Mouse (Mus musculus) brain, adult 2 months (tissue): Measurements from ENCODE around the gene Hpf1.

Experiments used
- DNase-seq: peaks from one replicate; pipeline ENCODE4 v3.0.0; 2011; ENCODE audit warnings: low read depth, low spot score

Hpf1 gene

GRCm38 (mm10) chr8:60889843-60890519, at the start of gene Hpf1:
Hpf1 (plus strand) TSS chr8:60890418.
- peak; percentile 99 for DNase-seq

- no peak for DNase-seq
Observed at GRCm38 (mm10) chr8:60842388-60842787, 47.8 kb upstream of the Hpf1 start.

- no peak for DNase-seq
Observed at GRCm38 (mm10) chr8:60857559-60857958, 32.7 kb upstream of the Hpf1 start.

- DNase-seq: no peak
Observed at GRCm38 (mm10) chr8:60858091-60858490, 32.1 kb upstream of the Hpf1 start.

- DNase-seq: no peak
Observed at GRCm38 (mm10) chr8:60858911-60859476, 31.2 kb upstream of the Hpf1 start.

GRCm38 (mm10) chr8:60859605-60860004, 30.6 kb upstream of the Hpf1 start:
- DNase-seq: peak; percentile 94

- DNase-seq: no peak
Observed at GRCm38 (mm10) chr8:60860749-60861148, 29.5 kb upstream of the Hpf1 start.

GRCm38 (mm10) chr8:60861783-60862182, 28.4 kb upstream of the Hpf1 start:
- DNase-seq: no peak

GRCm38 (mm10) chr8:60864875-60865274, 25.3 kb upstream of the Hpf1 start:
- peak; percentile 30 for DNase-seq

- peak; percentile 96 for DNase-seq
Observed at GRCm38 (mm10) chr8:60865504-60866114, 24.6 kb upstream of the Hpf1 start.

- peak; percentile 87 for DNase-seq
Observed at GRCm38 (mm10) chr8:60867468-60868115, 22.6 kb upstream of the Hpf1 start.

GRCm38 (mm10) chr8:60868236-60868965, 21.8 kb upstream of the Hpf1 start:
- no peak for DNase-seq

- DNase-seq: no peak
Observed at GRCm38 (mm10) chr8:60869761-60870160, 20.5 kb upstream of the Hpf1 start.

GRCm38 (mm10) chr8:60870231-60871193, 19.7 kb upstream of the Hpf1 start:
- no peak for DNase-seq

GRCm38 (mm10) chr8:60878617-60879016, 11.6 kb upstream of the Hpf1 start:
- no peak for DNase-seq

GRCm38 (mm10) chr8:60883419-60884137, 6.6 kb upstream of the Hpf1 start:
- DNase-seq: no peak

- DNase-seq: no peak
Observed at GRCm38 (mm10) chr8:60886736-60887135, 3.5 kb upstream of the Hpf1 start.

- peak; percentile 67 for DNase-seq
Observed at GRCm38 (mm10) chr8:60889131-60889842, 931 bp upstream of the Hpf1 start.

- no peak for DNase-seq
Observed at GRCm38 (mm10) chr8:60890520-60890874, 279 bp downstream of the Hpf1 start.
